Mouse (Mus musculus): Measurements from ENCODE around the gene A630095N17Rik.

Gene A630095N17Rik

DNA sequence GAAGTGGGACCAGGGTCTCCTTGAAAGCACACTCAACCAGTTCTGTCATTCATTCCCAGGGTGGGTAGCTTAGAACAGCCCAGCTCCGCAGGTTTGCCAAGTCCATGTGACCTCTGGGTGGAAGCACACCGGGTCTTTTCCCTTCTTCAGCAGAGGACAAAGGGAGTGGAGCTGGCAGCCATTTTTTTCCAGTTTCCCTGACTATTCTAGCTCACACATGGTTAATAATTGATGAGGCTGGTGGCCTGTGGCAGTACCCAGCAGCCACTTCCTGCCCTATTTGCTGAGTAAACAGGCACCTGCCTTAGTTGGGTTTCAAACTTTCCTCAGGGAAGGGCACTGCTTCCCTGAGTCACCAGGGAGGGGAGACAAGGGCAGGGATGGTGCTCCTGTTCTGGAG lies 17.5 kb downstream of the A630095N17Rik start:
- DNase-seq (ENCODE audit: low spot score), result no peak

DNA sequence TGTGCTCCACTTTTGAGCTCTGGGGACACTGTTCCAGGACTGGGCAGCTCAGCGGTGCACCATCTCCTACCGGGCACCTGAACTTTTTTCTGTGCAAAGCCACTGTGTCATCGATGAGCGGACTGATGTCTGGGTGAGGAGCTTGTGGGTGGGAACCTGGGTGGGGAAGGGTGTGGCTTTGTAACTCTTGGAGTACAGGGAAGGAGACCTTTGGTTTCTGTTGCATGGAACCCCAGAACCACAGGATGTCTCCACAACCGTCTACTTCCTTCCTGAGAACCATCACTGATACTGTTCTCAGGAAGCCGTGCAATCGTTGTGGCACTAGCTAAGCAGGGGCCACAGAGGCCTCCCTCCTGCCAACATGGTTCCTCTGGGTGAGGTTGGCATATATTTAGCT lies 18.8 kb downstream of the A630095N17Rik start:
- no peak for DNase-seq (ENCODE audit: low spot score)

DNA sequence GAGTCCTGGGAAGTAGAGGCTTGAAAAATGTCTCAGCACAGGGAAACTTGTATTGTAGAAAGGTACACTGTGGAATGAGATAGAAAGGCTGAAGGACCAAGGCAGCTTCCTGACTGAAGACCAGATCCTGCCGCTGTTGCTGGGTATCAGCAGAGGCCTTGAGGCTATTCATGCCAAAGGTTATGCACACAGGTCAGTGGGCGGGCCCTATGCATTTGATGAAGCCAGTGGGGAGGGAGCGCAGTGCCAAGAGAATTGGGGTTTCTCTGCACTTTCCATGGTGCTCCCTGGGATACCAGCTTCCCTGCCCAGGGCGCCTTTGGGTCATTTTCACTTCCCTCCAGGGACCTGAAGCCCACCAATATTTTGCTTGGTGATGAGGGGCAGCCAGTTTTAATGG lies 19.4 kb downstream of the A630095N17Rik start:
- DNase-seq (ENCODE audit: low spot score), result no peak

DNA sequence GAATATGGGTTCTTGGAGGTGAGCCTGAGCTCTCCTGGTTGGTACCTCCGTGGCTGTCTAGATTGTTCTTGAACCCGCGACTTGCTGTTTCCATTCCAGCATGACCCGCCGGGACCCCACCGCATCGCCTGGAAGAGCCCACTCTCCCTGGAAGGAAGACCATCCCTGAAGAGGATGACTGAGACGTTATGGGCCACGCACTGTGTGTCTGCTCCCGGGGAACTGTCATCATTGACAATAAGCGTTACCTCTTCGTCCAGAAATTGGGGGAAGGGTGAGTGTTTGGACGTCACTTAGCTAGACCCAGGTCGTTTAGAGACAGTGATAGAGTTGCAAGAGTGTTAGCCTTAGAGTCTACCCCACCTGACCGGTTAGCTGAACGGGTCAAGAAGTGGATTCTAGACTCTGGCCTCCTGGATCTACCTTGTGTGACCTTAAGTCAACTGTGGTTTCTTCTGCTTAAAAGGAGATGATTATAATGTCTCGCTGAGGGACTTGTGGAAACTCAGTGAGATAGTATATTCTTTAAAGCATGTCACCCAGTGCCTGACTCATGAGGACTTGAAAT lies 20.7 kb downstream of the A630095N17Rik start:
- peak; percentile 12 for DNase-seq (ENCODE audit: low spot score)

DNA sequence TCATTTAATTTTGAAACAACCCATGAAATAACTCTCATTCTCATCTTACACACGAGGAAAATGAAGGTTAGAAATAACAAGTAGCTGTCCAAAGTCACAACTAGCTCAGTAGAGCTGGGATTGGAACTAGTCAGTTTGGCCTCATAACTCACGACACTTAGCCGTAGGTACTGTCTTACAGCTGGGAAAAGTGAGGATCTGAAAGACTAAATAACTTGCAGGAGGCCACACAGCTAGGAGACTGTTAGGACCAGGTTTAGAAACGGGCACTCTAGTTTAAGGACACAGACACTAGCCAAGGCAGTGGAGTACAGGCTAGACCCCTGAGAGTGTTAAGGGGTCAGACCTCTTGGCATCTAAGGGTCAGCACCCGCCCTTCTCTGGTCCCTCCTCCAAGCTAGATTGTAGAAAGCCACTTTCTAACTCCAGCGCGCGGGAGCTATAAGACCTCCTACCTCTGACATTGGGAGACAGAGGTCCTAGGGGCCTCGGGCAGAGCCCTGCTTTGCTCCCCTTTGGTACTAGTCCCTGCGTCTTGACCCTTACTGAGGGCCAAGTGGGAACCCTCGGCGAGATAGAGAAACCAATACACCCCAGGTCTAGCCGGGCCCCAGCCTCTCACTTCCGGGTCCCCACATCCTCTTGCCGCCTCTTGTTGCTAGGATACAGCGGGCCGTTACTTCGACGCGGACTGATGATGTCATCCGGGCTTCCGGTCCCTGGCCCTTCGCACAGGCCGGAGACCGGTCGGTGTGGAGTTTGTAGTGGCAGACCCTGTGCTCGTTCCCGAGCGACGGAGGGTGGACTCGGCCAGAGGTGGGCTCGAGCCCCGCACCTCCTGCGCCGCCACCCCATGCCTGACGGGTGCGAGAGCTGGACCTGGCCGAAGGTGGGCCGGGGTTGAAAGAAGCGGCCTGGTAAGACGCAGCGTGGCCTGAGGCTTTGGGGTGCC lies 21.5 kb downstream of the A630095N17Rik start, which contains the start of the genes Glb1l and Stk16:
TSS of gene Glb1l (minus strand) at position 678 of the 952 bp plus-strand sequence.
TSS of gene Stk16 (plus strand) at position 703 of the 952 bp plus-strand sequence.
- DNase-seq (ENCODE audit: low spot score), result peak; percentile 95

DNA sequence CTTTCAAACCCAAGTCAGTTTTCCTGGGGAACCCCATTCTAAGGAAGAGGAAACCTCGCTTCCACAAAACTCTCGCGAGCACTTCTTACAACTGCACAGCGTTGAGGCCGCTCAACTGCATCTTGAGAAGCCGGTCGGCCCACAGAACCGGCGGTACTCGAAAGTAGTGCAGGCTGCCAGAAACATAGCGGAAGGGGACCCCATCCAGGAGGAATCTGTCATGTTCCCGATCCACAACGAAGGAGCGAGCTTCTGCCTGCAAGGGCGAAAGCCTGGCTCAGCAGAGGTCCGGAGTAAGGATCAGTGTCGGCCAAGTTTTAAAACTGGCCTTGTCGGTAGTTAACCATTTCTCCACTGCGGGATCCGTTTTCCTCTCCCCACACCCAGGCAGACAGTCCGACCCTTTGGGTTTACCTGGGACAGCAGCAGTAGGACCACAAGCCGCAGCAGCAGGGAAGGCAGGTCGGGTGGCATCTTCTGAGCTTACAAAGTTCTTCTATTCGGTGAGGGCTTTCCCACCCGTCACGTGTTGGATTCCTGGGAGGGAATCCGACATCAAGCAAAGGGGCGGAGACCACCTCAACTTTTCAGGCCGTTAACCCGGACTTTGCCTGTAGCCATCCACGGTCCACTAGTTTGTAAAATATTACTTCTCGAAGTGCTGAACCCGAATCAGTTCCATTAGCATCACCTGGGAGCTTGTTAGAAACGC lies 22.8 kb downstream of the A630095N17Rik start:
- peak; percentile 37 for DNase-seq (ENCODE audit: low spot score)

DNA sequence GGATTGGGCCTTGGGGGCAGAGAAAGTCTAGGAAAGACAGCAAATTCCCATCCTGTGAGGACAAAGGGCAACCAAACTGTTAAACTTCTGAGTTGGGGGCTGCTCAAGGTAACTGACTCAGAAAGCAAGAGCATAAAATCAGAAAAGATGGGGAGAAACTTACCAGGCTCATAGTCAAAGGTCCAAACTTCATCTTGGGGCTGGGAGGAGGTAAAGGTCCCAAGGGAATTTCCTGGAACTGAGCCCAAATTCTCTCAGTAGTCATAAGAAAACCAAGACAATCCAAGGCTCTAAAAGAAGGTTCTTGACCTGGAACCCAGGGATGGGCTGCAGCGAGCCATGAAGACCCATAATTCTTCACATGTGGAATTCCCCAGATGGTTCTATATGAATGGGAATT lies 30.7 kb downstream of the A630095N17Rik start:
- peak; percentile 33 for DNase-seq (ENCODE audit: low spot score)

DNA sequence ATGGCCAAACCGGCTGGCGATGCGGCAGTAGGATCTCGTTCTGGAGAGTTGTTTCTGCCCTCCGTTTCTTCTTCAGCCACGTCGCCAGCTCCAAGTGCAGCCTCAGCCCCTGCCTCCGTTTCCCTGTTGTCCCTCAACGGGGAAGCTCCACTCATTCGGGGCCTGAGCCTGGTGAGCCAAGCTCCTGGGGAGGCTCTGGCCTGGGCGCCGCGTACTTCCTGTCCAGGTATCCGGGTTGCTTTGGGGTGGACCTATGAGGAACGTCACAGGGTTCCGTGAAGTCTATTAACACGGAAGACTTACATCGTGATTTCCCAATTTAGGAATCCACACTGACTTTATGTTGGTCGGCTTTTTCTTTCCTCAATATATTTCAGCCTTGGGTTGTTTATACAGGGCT lies 39.5 kb downstream of the A630095N17Rik start:
- DNase-seq (ENCODE audit: low spot score), result peak; percentile 52

DNA sequence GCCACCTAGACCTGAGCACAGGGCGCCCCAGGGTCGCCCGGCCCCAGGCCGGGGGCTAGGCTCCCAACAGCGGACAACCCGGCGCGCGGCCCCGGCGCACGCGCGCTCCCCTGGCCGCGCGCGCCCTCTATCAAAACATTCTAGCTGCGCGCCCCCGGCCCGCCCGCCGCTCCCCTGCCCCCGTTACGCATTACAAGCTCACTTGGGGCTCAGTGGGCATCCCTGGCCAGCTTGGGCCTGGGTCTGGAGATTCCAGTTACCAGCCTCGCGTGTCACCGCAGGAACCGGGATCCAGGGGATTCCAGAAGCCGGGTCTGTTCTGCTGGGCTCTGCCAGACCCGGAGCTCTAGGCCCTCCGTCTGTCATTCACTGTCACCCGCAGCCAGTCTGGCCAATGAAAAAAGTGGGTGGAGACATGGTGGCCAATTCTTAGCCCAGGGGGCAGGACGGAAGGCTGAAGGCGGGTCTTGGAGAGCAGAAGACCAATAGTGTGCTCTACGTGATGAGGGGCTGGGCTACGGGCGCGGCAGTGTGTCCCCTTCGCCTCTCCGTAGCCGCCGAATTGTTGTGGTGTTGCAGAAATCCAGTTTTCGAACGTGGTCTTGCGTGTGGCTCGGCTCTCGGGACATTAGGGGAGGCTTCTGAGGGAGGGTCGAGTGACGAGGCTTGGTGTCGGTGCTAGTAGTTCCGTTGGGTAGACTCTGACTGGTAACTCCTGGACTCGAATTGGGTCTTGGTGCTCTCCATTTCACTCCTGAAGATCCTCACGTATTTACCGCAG lies 40.1 kb downstream of the A630095N17Rik start, which contains the start of the genes Ankzf1 and Atg9a:
TSS of gene Ankzf1 (plus strand) at position 530 of the 781 bp plus-strand sequence.
TSS of gene Atg9a (minus strand) at position 575 of the 781 bp plus-strand sequence.
- DNase-seq (ENCODE audit: low spot score), result peak; percentile 99

DNA sequence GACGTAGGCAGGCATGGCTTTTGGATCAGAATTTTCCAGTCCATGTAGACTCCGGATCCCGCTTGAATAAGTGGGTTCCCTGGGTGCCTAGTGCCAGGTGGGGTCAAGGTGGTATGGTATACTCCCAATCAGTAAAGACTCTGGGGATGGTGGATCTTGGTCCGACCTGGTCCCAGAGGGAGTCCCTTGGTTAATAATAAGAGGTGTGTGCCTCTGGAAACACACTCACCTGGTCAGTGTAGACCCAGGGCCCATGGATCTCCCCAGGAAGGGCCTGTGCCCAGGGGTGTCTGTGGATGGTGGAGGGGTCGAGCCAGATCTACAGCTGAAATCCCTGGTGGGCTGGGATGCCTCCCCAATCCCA lies 40.7 kb downstream of the A630095N17Rik start:
- DNase-seq (ENCODE audit: low spot score), result no peak

DNA sequence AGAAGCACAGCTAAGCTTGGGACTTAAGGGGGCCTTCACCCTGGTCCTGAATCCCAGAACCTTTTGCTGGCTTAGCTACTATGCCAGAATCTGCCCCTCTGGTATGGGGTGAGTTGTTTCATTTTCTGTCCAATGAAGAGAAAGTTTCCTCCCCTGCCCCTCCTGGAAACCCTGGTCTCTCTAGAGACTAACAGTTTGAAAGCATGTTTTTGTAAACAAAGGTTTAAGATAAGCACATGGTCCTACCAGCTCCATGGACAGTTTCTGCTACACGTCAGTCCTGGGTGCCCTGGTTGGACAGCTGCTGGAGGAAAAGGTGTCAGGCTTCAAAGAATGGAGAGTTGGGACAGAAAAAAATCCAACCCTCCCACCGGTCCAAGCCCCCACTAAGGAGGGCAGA lies 41.3 kb downstream of the A630095N17Rik start:
- DNase-seq (ENCODE audit: low spot score), result peak; percentile 19

DNA sequence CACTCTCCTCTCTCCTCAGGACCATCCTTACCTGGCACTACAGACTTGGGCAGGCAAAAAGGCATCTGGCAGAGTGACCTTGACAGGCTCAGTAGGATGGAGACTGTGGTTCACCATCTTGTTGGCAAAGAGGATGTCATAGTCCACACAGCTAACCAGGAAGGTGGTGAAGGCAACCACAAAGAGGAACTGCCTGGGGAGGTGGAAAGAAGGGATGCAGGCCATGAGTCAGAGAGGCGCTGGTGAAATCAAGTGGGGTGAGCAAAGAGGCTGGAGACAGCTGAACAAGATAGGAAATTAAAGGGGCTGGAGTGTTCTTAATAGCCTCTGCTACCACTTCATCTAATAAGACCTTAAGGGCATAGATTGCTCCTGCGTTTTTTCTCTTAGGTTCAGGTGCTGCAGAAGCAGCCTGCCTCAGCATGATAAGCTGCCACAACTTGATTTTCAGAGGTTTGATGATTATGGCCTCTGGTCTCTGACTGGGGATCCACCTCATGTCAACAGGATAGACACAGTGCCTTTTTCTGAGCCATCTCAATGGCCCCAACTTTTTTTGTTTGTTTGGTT lies 43.9 kb downstream of the A630095N17Rik start:
- no peak for DNase-seq (ENCODE audit: low spot score)

DNA sequence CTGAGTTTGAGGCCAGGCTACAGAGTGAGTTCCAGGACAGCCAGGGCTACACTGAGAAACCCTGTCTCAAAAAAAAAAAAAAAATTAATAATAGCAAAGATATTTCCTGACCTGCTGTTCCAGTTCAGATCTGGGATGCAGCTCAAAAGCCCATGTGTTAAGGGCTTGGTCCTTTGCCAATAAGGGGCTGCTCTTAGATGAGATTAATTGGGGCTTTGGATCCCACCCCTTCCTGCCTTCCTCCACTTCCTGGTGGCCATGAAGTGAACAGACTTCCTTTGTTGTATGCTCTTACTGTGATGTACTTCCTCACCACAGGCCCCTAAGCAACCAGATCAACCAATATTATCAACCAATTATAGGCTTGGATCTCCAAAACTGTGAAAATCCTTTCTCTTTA lies 44.8 kb downstream of the A630095N17Rik start:
- DNase-seq (ENCODE audit: low spot score), result no peak

DNA sequence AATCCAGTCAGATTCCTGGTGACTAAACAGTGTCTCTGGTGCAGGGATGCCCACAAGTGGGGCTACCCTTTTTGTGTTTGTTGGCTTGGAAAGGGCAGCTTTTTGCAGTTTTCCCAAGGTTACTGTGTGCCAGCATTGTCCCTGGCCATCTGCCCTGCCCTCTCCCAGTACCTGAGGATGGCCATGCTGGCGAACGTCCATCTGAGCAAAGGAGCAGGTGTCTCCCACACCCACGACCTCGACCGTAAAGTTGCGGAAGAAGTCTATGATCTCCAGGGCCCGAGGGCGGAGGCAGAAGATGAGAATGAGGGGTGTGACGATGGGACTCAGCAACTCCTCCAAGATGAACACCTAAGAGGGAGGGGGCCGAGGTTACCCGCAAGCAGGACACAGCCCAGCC lies 46.4 kb downstream of the A630095N17Rik start:
- DNase-seq (ENCODE audit: low spot score), result no peak

DNA sequence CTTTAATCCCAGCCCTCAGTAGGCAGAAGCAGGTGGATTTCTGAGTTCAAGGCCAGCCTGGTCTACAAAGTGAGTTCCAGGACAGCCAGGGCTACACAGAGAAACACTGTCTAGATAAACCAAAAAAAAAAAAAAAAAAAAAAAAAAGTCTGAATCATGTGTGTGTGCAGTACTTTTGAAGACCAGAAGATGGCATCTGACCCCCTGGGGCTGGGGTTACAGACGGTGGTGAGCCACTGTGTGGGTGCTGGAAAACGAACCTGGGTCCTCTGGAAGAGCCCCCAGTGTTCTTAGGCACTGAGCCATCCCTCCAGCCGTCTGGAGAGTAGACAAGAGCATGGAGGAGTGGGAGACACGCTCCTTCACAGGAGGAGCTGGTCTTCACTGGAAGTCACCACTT lies 49.7 kb downstream of the A630095N17Rik start:
- no peak for DNase-seq (ENCODE audit: low spot score)

DNA sequence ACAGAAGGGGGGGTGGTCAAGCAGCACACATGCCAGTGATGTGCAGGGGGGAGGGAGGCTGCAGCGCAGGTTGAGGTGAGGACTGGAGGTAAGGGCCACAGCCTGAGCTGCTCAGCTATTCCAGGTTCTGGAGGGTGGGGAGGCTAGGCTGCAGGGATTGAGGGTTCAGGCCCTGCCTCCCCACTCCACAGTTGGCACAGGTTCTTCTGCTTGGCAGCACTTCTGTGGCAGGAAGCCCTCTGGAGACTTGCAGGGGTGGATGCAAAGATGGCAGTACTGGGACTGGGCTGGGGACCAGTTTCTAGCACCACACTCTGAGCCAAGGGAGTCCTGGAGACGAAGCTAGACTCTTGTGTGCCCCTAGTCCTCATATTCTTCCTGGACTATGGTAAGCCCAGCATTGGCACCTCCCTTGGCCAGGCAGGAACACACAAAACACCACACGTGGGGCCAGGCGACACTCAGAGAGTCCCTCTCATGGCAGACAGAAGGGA lies 50.5 kb downstream of the A630095N17Rik start:
- no peak for DNase-seq (ENCODE audit: low spot score)

DNA sequence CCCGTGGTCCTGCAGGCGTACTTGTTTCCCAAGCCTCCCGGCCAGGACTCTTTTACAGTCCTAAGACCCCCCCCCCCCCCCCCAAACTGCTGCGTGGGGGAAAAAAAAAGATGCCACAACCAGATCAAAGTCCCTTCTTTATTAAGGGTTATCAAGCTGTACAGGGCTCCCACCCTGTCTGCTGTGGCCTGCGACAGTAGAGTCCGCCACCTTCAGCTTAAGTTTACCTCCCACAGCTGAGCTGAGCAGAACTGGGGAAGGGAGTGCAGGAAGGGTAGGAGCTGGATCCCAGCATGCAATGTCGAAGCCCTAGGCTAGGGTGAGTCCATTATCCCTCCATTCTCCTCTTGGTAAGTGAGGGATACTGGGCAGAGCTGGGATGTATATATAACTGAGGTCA lies 51.2 kb downstream of the A630095N17Rik start:
- DNase-seq (ENCODE audit: low spot score), result no peak

DNA sequence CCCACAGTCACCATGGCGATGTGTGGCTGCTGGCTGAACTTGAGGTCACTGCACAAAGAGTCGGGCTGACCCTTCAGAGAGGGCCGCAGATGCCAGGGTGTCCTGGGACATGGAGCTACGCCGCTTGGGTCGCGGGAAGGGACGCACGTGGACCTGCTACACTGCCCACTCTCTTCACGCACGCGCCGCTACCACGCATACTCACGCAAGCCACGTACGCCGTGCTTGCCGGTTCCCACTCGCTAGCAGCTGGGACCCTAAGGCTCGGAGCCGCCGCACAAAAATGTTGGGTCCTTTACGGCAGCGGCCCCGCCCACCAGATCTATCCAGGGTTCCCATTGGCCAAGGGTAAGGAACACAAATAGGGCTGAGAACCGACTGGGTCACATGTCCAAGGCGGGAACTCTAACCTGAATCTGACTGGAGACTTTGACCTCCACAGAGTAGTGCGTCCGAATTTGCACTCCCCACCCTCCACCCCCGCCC lies 51.8 kb downstream of the A630095N17Rik start, which contains the start of gene Abcb6:
TSS of gene Abcb6 (minus strand) at position 288 of the 486 bp plus-strand sequence.
- peak; percentile 89 for DNase-seq (ENCODE audit: low spot score)

DNA sequence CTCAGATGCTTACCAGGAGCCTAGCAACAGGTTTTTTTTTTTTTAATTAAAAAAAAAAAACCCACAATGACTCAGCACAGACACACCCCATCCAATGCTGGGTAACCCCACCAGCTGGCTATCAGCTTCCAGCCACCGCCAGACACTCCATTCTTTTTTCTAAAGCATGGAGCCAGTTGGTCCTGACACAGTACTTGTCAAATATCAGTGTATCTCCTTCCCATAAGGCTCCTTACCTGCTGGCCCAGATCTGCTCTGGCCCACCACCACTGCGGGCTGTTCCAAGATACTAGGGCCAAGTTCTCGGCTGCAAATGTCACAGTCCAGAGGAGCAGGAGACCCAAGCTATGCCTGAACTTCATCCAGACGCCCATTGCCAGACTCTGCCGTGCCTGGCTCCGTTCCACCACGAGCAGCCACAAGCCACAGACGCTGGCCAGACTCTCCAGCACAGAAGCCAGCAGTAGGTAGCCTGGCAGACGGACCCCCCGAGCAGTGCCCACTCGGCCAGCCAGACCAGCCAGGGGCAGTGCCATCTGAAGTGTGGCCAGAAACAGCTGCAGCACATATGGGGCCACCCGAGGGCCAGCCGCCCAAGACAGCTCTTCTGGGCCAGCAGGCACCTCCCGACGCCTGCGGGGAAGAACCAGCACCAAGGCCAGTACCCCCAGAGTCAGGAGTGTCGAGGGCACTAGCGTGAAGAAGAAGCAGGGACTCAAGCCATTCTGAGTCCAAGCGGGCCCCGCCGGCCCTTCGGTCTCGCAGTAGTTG lies 52.4 kb downstream of the A630095N17Rik start:
- peak; percentile 44 for DNase-seq (ENCODE audit: low spot score)
